Mouse (Mus musculus) liver, adult 2 months (tissue): ENCODE measurements at regions not wholly inside any gene's neighbourhood (a gene's known extent, or its start where the extent isn't known, plus 50 kb on each side); places are given as distances from the start of the nearest gene placed in this dataset.

Source experiments
- DNase-seq: peaks from one replicate; pipeline ENCODE4 v3.0.0-alpha.2; 2011; ENCODE audit warnings: low read depth, low spot score; ENCODE audit errors: extremely low read depth
- H3K27ac ChIP-seq: fragments of 200-500 bp; replicated peaks from 2 replicates; pipeline ENCODE4 v1.5.1; 2012; ENCODE audit warnings: low read depth, mild to moderate bottlenecking, control low read depth, inconsistent platforms, low read length; ENCODE audit not compliant: insufficient read depth
- H3K27me3 ChIP-seq: fragments of 200-500 bp; 2 replicates; pipeline ENCODE4 v1.6.1; 2012; ENCODE audit warnings: mild to moderate bottlenecking, moderate library complexity, low read length, inconsistent platforms; ENCODE audit not compliant: control insufficient read depth, insufficient read depth
- H3K36me3 ChIP-seq: fragments of 200-500 bp; 2 replicates; pipeline ENCODE4 v1.6.1; 2012; ENCODE audit warnings: low read length, inconsistent platforms; ENCODE audit not compliant: control insufficient read depth, insufficient read depth
- H3K4me1 ChIP-seq: fragments of 200-500 bp; 2 replicates; pipeline ENCODE4 v1.6.1; 2011; ENCODE audit warnings: low read length; ENCODE audit not compliant: control insufficient read depth, insufficient read depth
- H3K4me3 ChIP-seq: fragments of 200-500 bp; 2 replicates; pipeline ENCODE4 v1.5.1; 2011; ENCODE audit warnings: low read depth, mild to moderate bottlenecking, control low read depth, low read length, moderate library complexity; ENCODE audit not compliant: insufficient read depth
- H3K79me2 ChIP-seq: fragments of 200-500 bp; 2 replicates; pipeline ENCODE4 v1.6.1; 2012; ENCODE audit warnings: inconsistent platforms, mild to moderate bottlenecking, low read length, moderate library complexity; ENCODE audit not compliant: control insufficient read depth, insufficient read depth
- H3K9ac ChIP-seq: fragments of 200-500 bp; 2 replicates; pipeline ENCODE4 v1.6.1; 2012; ENCODE audit warnings: low read depth, mild to moderate bottlenecking, control low read depth, inconsistent platforms, low read length
- CTCF ChIP-seq: fragments of 200-500 bp; IDR thresholded peaks from 2 replicates; pipeline ENCODE4 v1.5.1; 2011; ENCODE audit warnings: low read depth, low read length, control low read depth
- POLR2A ChIP-seq: fragments of 200-500 bp; IDR thresholded peaks from 2 replicates; pipeline ENCODE4 v1.6.1; 2011; ENCODE audit warnings: low read length, control low read depth; ENCODE audit not compliant: insufficient read depth; ENCODE audit errors: extremely low read depth
- WGBS: fragments of 180-500 bp; shearing (Covaris S2); methylation state at CpG from one replicate; pipeline ENCODE4 v1.1.7; 2018; 5-methylcytosine and 5-hydroxymethylcytosine counted together

DNA sequence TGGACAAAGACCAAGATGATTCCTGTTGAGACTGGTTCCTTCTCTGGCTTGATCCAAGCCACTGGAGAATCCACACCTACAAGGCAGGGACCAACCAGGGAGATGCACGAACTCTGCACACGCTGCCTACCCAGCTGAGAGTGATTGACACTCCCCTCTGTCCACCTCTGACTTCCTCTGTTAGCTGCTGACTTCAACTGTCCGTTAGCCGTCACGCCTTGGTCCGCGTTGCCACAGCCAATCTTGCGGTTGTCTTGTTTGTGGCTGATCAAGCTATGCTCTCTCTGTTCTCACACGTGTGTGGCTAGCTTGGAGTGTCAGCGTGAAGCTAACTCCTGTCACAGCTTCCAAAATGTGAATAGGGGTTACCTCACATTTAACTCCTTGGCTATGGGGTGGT, 186.3 kb upstream of the Rpl38 start:
- Histone ChIP-seq H3K27ac (no peak overlapping the region), H3K79me2 (no peaks in the 10 kb centered on the region), H3K36me3 (no peaks in the 10 kb centered on the region), H3K9ac (no peak overlapping the region), H3K27me3 (peaks cover 4% of the 10 kb centered on the region; the same call in 1 of the 2 replicates), H3K4me1 (no peaks in the 10 kb centered on the region), H3K4me3 (no peak overlapping the region)
- DNase-seq = no peak
- WGBS = 61% methylated on average over 10 of the region's 10 CpGs
- TF ChIP-seq CTCF = no peak
- TF ChIP-seq POLR2A = no peak

DNA sequence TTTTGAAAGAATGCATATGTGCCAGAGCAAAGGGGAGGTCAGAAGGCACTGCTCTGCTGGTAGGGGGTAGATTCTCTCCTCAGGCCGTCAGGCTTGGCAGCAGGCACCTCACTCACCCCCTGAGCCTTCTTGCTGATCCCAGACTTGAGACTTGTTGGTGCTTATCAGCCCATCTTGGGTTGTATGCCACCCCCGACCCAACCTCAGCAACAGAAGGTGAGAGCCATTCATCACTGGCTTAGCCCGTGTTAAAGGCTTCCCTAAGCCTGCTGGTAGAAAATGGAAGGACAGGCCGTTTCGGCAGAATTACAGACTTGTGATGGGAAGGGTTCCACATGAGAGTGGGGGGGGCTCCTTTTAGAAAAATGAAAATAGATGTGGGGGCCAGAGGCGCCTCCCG, 187.3 kb upstream of the Rpl38 start:
- H3K79me2 ChIP-seq = no peaks in the 10 kb centered on the region
- no peaks in the 10 kb centered on the region for H3K36me3 ChIP-seq
- 71% methylated on average over 7 of the region's 7 CpGs for WGBS
- no peaks in the 10 kb centered on the region; the same call in 1 of the 2 replicates for H3K27me3 ChIP-seq
- no peaks in the 10 kb centered on the region for H3K4me1 ChIP-seq
- H3K9ac ChIP-seq = no peak overlapping the region
- DNase-seq = no peak
- H3K27ac ChIP-seq = no peak overlapping the region
- H3K4me3 ChIP-seq = no peak overlapping the region
- TF ChIP-seq POLR2A (no peak), CTCF (no peak)

DNA sequence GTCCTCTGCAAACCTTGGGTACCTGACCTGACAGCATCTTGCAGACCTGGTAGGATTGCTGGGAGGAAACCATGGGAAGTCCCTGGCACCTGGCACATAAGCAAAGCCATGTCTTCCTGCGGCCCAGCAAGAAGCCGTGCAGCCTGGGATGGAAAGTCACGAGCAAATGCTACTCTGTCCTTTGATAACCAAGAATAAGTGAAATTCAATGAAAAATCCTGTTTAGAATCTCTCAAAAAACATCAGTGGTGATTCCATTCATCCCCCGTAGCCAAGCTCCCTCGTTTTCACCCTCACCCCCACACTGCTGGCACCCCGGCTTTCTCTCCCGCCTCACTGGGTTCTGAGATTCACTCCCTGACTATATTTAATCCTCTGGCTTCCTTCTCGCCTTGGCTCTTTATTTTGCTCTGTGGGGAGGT, 188.2 kb upstream of the Rpl38 start:
- Histone ChIP-seq H3K4me3 (no peak overlapping the region), H3K36me3 (no peaks in the 10 kb centered on the region), H3K9ac (no peak overlapping the region), H3K79me2 (no peaks in the 10 kb centered on the region), H3K27me3 (no peaks in the 10 kb centered on the region; the same call in 1 of the 2 replicates), H3K27ac (no peak overlapping the region), H3K4me1 (no peaks in the 10 kb centered on the region)
- TF ChIP-seq POLR2A (no peak), CTCF (no peak)
- 71% methylated on average over 8 of the region's 8 CpGs for WGBS
- DNase-seq = no peak

DNA sequence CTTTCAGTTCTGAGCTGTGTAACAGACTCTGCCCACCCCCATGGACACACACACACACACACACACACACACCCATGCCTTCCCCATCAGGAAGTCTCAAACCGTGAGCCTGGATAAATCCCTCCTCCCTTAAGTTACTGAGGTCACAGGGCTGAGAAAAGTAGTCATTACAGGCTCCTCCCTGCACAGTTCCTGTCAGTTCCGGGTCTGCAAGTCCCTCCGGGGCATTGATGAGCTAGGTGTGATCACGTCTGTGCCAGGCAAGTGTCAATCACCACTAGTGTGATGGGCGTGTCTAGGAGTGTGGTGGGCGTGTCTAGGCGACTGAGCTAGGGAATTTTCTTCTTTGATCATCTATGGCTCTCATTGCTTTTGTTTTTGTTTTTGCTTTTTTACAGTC, 189.6 kb upstream of the Rpl38 start:
- Histone ChIP-seq H3K36me3 (no peaks in the 10 kb centered on the region), H3K79me2 (no peaks in the 10 kb centered on the region), H3K9ac (no peak overlapping the region), H3K4me3 (no peak overlapping the region), H3K27me3 (no peaks in the 10 kb centered on the region), H3K4me1 (no peaks in the 10 kb centered on the region), H3K27ac (no peak overlapping the region)
- TF ChIP-seq CTCF = no peak
- TF ChIP-seq POLR2A = no peak
- 19% methylated on average over 7 of the region's 7 CpGs for WGBS
- DNase-seq = no peak

DNA sequence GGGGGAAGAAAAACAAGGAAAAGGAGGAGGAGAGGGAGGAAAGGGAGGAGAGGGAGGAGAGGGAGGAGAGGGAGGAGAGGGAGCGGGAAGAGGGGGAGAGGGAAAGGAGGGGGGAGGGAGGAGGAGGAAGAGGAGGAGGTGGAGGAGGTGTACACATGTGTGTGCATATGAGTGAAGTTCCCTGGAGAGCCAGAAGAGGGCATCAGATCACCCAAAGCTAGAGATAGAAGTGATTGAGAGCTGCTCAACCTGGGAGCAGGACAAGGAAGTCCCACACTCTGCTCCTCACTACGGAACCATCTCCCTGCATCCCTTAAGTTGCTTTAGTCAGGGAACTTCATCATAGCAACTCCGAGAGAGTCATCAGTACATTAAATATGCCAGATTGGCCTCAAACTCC, 191.0 kb upstream of the Rpl38 start:
- DNase-seq = no peak
- TF ChIP-seq CTCF (0 out of 2 replicates have a peak, but pooled peaks have one; percentile 11), POLR2A (no peak)
- H3K36me3 ChIP-seq = no peaks in the 10 kb centered on the region
- H3K27ac ChIP-seq = no peak overlapping the region
- H3K4me3 ChIP-seq = no peak overlapping the region
- no peak overlapping the region for H3K9ac ChIP-seq
- no peaks in the 10 kb centered on the region for H3K4me1 ChIP-seq
- WGBS = 59% methylated on average over 3 of the region's 3 CpGs
- no peaks in the 10 kb centered on the region for H3K27me3 ChIP-seq
- no peaks in the 10 kb centered on the region for H3K79me2 ChIP-seq

DNA sequence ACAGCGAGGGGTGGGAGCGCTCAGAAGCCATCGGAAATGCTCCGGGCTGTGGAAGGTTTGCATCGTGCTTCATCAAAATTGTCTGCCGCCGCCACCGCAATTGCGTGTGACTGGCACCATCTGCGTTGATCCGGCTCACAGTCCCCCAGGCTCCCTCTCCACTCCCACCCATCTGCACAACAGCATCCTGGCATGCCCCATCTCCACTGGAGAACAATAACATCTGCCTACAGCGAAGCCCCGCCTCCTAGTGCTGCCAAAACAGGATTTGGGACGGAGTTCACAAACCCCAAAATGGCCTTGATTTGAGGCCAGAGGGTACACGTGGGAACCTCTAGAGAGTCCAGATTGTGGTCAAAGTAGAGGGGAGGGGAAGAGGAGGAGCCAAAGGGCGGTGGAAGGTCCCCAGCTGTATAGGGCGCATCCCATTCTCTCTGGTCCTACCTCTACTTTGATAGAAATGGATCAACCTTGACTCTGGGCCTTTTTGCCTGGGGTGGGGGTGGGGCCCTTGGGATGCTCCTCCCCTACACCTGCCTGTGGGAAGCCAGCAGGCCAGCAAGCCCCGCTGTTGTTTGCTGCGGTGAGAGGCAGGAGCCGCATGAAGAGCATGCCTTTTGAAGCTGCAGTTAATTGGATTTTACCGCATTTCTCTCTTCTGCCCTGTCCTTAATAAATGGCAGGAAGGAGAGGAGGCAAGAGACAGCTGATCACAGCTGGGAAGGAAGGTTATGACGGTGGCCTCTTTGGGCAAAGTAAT, 195.6 kb upstream of the Rpl38 start:
- 25% methylated on average over 22 of the region's 22 CpGs for WGBS
- Histone ChIP-seq H3K27me3 (no peaks in the 10 kb centered on the region), H3K36me3 (no peaks in the 10 kb centered on the region), H3K79me2 (no peaks in the 10 kb centered on the region), H3K9ac (no peak overlapping the region), H3K27ac (no peak overlapping the region), H3K4me1 (no peaks in the 10 kb centered on the region), H3K4me3 (no peak overlapping the region)
- peak; percentile 19 for DNase-seq
- TF ChIP-seq POLR2A (no peak), CTCF (no peak)
